In genomic region chr4:115035043-115035442, GRCm38 (mm10) we compare ENCODE assay signal across 15 mouse cellular contexts. TPM values are rescaled to one million over a fixed set of nuclear protein-coding genes. Genes with fewer than 3 reads are reported as not detected.
DNase-seq lines count a peak whose midpoint lies in the region; ATAC-seq lines count a peak whose summit lies in the region.
"Had no signal": no experiment of that assay in that cellular context is flagged by ENCODE, and none has a peak within 500 bp of the region (broad histone marks: within the 10 kb centered on the region; RNA-seq: fewer than 3 reads in every experiment).

No protein-coding gene starts in this region.

- DNase-seq in lung, postnatal 36 days, result peak; percentile 38
- DNase-seq in lung, postnatal 25 days (ENCODE audit: low spot score), result no peak
- peak; percentile 20 for DNase-seq in MN1 (ENCODE audit: low spot score)
- DNase-seq in adrenal gland, postnatal 14 days, result peak; percentile 53
- no peak for DNase-seq in layer of hippocampus, adult 8-10 months (ENCODE audit: low spot score in 2 of 2)
- no peak for DNase-seq in embryo, embryonic 10.5 days (ENCODE audit: low spot score)
- DNase-seq: cerebellum, postnatal 14 days; kidney, postnatal 14 days; left cerebral cortex, postnatal 4 days; right cerebral cortex, postnatal 25 days had no signal

- ATAC-seq in monocyte, adult 5-6 weeks (replicated peaks; ENCODE audit: insufficient number of reproducible peaks, low FRiP score, low TSS enrichment, poor library complexity, severe bottlenecking), result 0 out of 2 replicates have a peak, but pooled peaks have one; percentile 56
- no peak for ATAC-seq in cerebellum, adult (ENCODE audit: insufficient number of reproducible peaks, low FRiP score, low TSS enrichment)
- ATAC-seq: forebrain, embryonic 13.5 days; intestine, embryonic 16.5 days had no signal

RNA-seq across cellular contexts. Expression of gene Tal1, which starts 21.2 kb away (rescaled TPM):
- 5.2 and 7.3 TPM in 2 replicates for total RNA-seq in adrenal gland, postnatal 14 days (2021)
- total RNA-seq in monocyte, adult 5-6 weeks (2017), result 0.53 to 3.0 TPM (median 2.9 TPM) in 3 replicates
- 1 to 10 TPM; 1.1 to 2.6 (median 1.7) TPM for total RNA-seq in layer of hippocampus, adult 8-10 months (2022)

RNA-seq across cellular contexts. Expression of gene Stil, which starts 35.1 kb away (rescaled TPM):
- 1.9 and 2.3 TPM in 2 replicates for total RNA-seq in adrenal gland, postnatal 14 days (2021)
- total RNA-seq in monocyte, adult 5-6 weeks (2017), result 0.53 to 1.9 TPM (median 0.78 TPM) in 3 replicates
- total RNA-seq in layer of hippocampus, adult 8-10 months (2022), result under 1 TPM in 3 of 4 experiments, not detected in 1; 0.12 to 0.54 (median 0.20) TPM

RNA-seq across cellular contexts. Expression of gene Cmpk1, which starts 48.0 kb away (rescaled TPM):
- 103 and 104 TPM in 2 replicates for total RNA-seq in adrenal gland, postnatal 14 days (2021)
- 193 to 301 TPM (median 285 TPM) in 3 replicates for total RNA-seq in monocyte, adult 5-6 weeks (2017)
- total RNA-seq in layer of hippocampus, adult 8-10 months (2022), result 10 to 100 TPM; 56.4 to 59.9 (median 57.4) TPM

RNA-seq across cellular contexts. Expression of gene Pdzk1ip1, which starts 53.5 kb away (rescaled TPM):
- total RNA-seq in adrenal gland, postnatal 14 days (2021), result 0.53 and 2.4 TPM in 2 replicates
- 3.3 to 4.9 TPM in 2 of 3 replicates, not detected in the other for total RNA-seq in monocyte, adult 5-6 weeks (2017)
- total RNA-seq in layer of hippocampus, adult 8-10 months (2022), result 1 to 10 TPM in 1 of 4 experiments, under 1 TPM in 3; 0.54 to 1.5 (median 0.74) TPM
- total RNA-seq: gastrocnemius, adult 8-10 months had no signal

Comparison
In these comparisons a context has a peak if more than half of its experiments do, and no peak if none do; other contexts are left out.
1. DNase-seq: peak in lung, postnatal 36 days (single experiment), MN1 (single experiment) and adrenal gland, postnatal 14 days (single experiment); none in lung, postnatal 25 days (single experiment), layer of hippocampus, adult 8-10 months (0 of 2) and embryo, embryonic 10.5 days (single experiment).